Mouse (Mus musculus) liver, adult 2 months (tissue): Measurements from ENCODE around the gene Efemp2.

Experiments
- CTCF ChIP-seq: fragments of 200-500 bp; IDR thresholded peaks from 2 replicates; pipeline ENCODE4 v1.5.1; 2011; ENCODE audit warnings: low read depth, low read length, control low read depth
- POLR2A ChIP-seq: fragments of 200-500 bp; IDR thresholded peaks from 2 replicates; pipeline ENCODE4 v1.6.1; 2011; ENCODE audit warnings: low read length, control low read depth; ENCODE audit not compliant: insufficient read depth; ENCODE audit errors: extremely low read depth

DNA sequence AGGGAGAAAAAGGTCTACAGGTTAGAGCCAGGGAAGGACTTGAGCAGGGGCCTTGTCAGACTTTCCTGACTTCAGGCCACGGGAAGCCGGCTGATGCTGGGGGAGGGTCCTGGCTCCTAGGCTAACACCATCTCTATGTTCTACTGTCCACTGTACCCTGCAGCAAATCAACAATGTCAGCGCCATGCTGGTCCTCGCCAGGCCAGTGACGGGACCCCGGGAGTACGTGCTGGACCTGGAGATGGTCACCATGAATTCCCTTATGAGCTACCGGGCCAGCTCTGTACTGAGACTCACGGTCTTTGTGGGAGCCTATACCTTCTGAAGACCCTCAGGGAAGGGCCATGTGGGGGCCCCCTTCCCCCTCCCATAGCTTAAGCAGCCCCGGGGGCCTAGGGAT is 7.6 kb downstream of the Efemp2 start:
- TF ChIP-seq CTCF (no peak), POLR2A (no peak)
